Mouse (Mus musculus): Measurements from ENCODE around the gene Ccdc57. TPM values are rescaled to one million over a fixed set of nuclear protein-coding genes. Genes with fewer than 3 reads are reported as not detected.
"Not testable (repeated sequence)": the region's sequence is repeated elsewhere in the genome, so short reads cannot be mapped to it uniquely, and the experiment has no call there.

The Ccdc57 gene
- polyA plus RNA-seq, 1 experiment from 2014 or later = 4.2 TPM

- Histone ChIP-seq H3K9me3 (no peaks in the 10 kb centered on the region), H3K4me2 (replicated peaks) (peak overlapping the region; percentile 25), H3K27ac (0 out of 2 replicates have a peak overlapping the region, but pooled peaks have one; percentile 6), H3K27me3 (replicated peaks) (no peaks in the 10 kb centered on the region), H3K9ac (peak overlapping the region; percentile 20; the same call in 1 of the 2 replicates), H3K4me3 (replicated peaks) (no peak overlapping the region), H3K4me1 (replicated peaks) (peaks cover 8% of the 10 kb centered on the region), H3K36me3 (no peaks in the 10 kb centered on the region)
- peak; percentile 70 for ATAC-seq
- 10% methylated on average over 10 of the region's 10 CpGs for WGBS
Measured at GRCm38 (mm10) chr11:120800061-120800904, 132.4 kb downstream of the Ccdc57 start.

GRCm38 (mm10) chr11:120799316-120799890 is 133.3 kb downstream of the Ccdc57 start:
- Histone ChIP-seq H3K4me3 (replicated peaks) (no peak overlapping the region), H3K4me2 (replicated peaks) (no peak overlapping the region), H3K9ac (no peak overlapping the region), H3K9me3 (no peaks in the 10 kb centered on the region), H3K27ac (no peak overlapping the region), H3K27me3 (replicated peaks) (no peaks in the 10 kb centered on the region), H3K4me1 (replicated peaks) (peaks cover 15% of the 10 kb centered on the region), H3K36me3 (0 out of 2 replicates have a peak, but pooled peaks cover 3% of the 10 kb centered on the region)
- no peak for ATAC-seq
- WGBS = 68% methylated on average over 6 of the region's 6 CpGs

DNA sequence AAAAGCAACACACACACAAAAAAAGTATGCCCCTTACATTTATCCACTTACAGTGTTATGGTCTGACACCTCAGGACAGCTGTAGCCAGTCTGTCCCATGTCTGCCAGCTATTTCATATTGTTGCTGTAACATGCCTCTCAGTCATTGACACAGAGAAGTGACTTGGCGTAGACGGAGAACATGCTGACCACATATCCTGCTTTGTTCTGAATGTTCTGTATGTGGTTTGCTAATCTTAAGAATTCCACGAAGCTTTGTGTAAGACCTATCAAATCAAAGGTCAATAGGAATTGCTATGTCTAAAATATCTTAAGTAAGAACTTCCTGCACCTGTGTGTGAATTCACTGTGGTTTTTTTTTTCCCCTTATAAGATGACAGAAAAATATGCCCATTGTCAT is 134.4 kb downstream of the Ccdc57 start:
- Histone ChIP-seq H3K9ac (no peak overlapping the region), H3K4me2 (replicated peaks) (no peak overlapping the region), H3K27me3 (replicated peaks) (no peaks in the 10 kb centered on the region), H3K4me1 (replicated peaks) (peaks cover 15% of the 10 kb centered on the region), H3K9me3 (no peaks in the 10 kb centered on the region), H3K27ac (no peak overlapping the region), H3K4me3 (replicated peaks) (no peak overlapping the region), H3K36me3 (peaks cover 7% of the 10 kb centered on the region; the same call in 1 of the 2 replicates)
- ATAC-seq = no peak
- WGBS = 84% methylated on average over 3 of the region's 3 CpGs

DNA sequence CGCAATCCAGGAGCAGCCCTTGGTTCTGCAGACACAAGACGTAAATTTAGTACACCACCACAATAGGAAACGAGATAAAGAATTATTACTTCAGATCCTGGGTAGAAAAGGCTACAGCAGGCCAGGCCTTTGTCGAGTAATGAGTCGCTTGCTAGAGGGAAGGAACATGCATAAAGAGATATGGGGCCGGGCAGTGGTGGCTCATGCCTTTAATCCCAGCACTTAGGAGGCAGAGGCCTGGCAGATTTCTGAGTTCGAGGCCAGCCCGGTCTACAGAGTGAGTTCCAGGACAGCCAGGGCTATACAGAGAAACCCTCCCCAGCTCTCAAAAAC is 136.1 kb downstream of the Ccdc57 start:
- peak overlapping the region; percentile 54 for H3K27ac ChIP-seq
- H3K4me3 ChIP-seq (replicated peaks) = peak overlapping the region; percentile 94; the same call in 1 of the 2 replicates
- no peaks in the 10 kb centered on the region for H3K27me3 ChIP-seq (replicated peaks)
- WGBS = 29% methylated on average over 8 of the region's 8 CpGs
- H3K36me3 ChIP-seq = peaks cover 21% of the 10 kb centered on the region; the same call in 1 of the 2 replicates
- peak; percentile 44 for ATAC-seq
- no peaks in the 10 kb centered on the region for H3K9me3 ChIP-seq
- H3K4me1 ChIP-seq (replicated peaks) = peaks cover 15% of the 10 kb centered on the region
- peak overlapping the region; percentile 84 for H3K4me2 ChIP-seq (replicated peaks)
- peak overlapping the region; percentile 22; the same call in 1 of the 2 replicates for H3K9ac ChIP-seq

GRCm38 (mm10) chr11:120795756-120796613 is 136.7 kb downstream of the Ccdc57 start, which contains the start of gene Dus1l:
Gene Dus1l (minus strand): TSS chr11:120796403.
- Histone ChIP-seq H3K4me2 (replicated peaks) (peak within 1 kb of the TSS; percentile 84), H3K27me3 (replicated peaks) (no peaks in the 10 kb centered on the region), H3K36me3 (peaks cover 21% of the 10 kb centered on the region; the same call in 1 of the 2 replicates), H3K4me3 (replicated peaks) (peak within 1 kb of the TSS; percentile 94), H3K9me3 (no peaks in the 10 kb centered on the region), H3K27ac (peak within 1 kb of the TSS; percentile 54), H3K4me1 (replicated peaks) (peaks cover 15% of the 10 kb centered on the region), H3K9ac (peak within 1 kb of the TSS; percentile 91)
- ATAC-seq = peak; percentile 93
- 2% methylated on average over 59 of the region's 59 CpGs for WGBS

- WGBS = 90% methylated on average over 9 of the region's 9 CpGs
- no peak overlapping the region for H3K4me2 ChIP-seq (replicated peaks)
- H3K4me1 ChIP-seq (replicated peaks) = peaks cover 12% of the 10 kb centered on the region
- H3K9ac ChIP-seq = no peak overlapping the region
- H3K9me3 ChIP-seq = no peaks in the 10 kb centered on the region
- H3K36me3 ChIP-seq = peaks cover 49% of the 10 kb centered on the region
- ATAC-seq = no peak
- H3K4me3 ChIP-seq (replicated peaks) = no peak overlapping the region
- no peaks in the 10 kb centered on the region for H3K27me3 ChIP-seq (replicated peaks)
- H3K27ac ChIP-seq = no peak overlapping the region
Measured at GRCm38 (mm10) chr11:120792652-120793051, 140.0 kb downstream of the Ccdc57 start.

- Histone ChIP-seq H3K4me2 (replicated peaks) (no peak overlapping the region), H3K9ac (no peak overlapping the region), H3K4me1 (replicated peaks) (peaks cover 10% of the 10 kb centered on the region), H3K27me3 (replicated peaks) (no peaks in the 10 kb centered on the region), H3K4me3 (replicated peaks) (no peak overlapping the region), H3K27ac (no peak overlapping the region), H3K36me3 (peaks cover 64% of the 10 kb centered on the region), H3K9me3 (no peaks in the 10 kb centered on the region)
- no peak for ATAC-seq
- WGBS = 79% methylated on average over 3 of the region's 3 CpGs
Measured at GRCm38 (mm10) chr11:120789810-120790209, 142.9 kb downstream of the Ccdc57 start.

DNA sequence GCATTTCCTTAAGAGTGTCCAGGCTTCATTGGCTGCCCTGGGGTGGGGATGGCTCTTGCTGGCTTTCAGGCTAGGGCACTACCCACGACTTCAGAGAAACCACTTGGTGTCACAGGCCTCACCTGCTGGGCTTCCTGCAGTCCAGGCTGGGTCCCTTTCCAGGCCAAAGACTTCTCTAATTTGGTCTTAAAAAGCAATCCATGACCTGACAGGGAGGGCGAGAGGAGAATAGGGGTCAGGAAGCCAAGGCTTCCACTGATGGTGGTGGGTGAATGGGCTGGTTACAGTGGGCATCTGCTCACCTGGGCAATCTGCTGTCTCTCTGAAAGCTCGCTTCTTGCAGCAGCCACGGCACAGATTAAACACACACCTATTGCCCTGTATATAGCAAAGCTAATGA is 143.3 kb downstream of the Ccdc57 start:
- no peak for ATAC-seq
- WGBS = 79% methylated on average over 4 of the region's 4 CpGs
- peaks cover 61% of the 10 kb centered on the region for H3K36me3 ChIP-seq
- H3K9ac ChIP-seq = no peak overlapping the region
- no peak overlapping the region for H3K4me2 ChIP-seq (replicated peaks)
- no peaks in the 10 kb centered on the region for H3K9me3 ChIP-seq
- no peak overlapping the region for H3K4me3 ChIP-seq (replicated peaks)
- no peaks in the 10 kb centered on the region for H3K27me3 ChIP-seq (replicated peaks)
- H3K27ac ChIP-seq = no peak overlapping the region
- peaks cover 9% of the 10 kb centered on the region for H3K4me1 ChIP-seq (replicated peaks)

- H3K9ac ChIP-seq, H3K9me3 ChIP-seq, ATAC-seq: not testable (repeated sequence)
Measured at GRCm38 (mm10) chr11:120788460-120788859, 144.2 kb downstream of the Ccdc57 start.

DNA sequence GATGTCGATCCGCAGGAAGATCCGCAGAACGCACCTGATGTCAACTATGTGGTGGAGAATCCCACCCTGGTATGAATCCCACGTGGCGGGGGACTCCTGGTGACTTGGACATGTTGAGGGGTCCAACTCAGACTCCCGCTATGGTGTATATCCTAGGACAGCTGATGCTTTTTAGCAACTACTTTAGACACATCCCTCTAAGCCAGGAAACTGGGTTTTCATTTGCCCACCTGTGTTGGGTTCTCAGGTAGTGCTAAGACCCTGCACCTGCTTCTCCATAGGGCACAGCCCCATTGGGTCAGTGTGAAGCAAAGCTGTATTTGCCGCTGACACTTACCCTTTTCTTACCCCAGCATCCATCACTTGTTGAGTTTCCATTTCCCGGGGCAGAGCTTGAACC is 147.5 kb downstream of the Ccdc57 start:
- 35% methylated on average over 9 of the region's 9 CpGs for WGBS
- H3K36me3 ChIP-seq = peaks cover 41% of the 10 kb centered on the region

More at GRCm38 (mm10) chr11:120788460-120788859, 144.2 kb downstream of the Ccdc57 start:
- not testable (repeated sequence) for H3K27me3 ChIP-seq (replicated peaks); H3K4me2 ChIP-seq (replicated peaks); H3K4me3 ChIP-seq (replicated peaks); H3K27ac ChIP-seq
- peaks cover 11% of the 10 kb centered on the region for H3K4me1 ChIP-seq (replicated peaks)
- WGBS = 93% methylated on average over 9 of the region's 10 CpGs
- H3K36me3 ChIP-seq = peaks cover 59% of the 10 kb centered on the region

DNA sequence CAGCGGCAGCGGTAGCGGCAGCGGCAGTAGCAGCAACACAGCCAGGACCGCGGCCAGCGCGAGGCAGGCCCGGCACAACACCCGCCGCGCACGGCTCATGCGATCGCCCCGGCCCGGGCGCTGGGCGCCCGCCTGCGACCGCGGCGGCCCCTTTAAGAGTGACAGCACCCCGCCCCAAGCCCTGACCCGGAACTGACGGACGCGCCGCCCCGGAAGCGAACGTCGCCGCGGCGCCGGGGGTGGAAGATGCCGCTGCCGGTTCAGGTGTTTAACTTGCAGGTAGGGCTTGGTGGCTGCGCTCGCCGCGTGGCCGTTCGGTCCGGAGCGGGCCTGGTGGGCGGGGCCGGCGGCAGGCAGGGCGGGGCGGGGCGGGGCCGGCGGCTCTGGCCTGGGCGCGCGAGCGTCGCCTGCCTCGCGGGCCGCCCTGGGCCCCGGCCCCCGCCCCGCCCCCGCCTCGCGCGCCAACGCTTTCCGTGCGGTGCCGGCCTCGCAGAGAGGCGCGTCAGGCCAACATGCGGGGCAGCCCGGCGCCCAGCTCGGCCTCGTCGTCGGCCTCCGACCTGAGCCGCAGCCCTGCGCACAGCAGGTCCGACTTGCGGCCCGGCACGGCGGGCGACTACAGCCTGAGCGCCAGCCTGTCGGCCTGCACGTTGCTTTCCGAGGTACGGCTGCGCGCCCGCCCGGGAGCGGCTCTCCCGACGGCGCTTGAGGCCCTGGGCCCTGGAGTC is 148.4 kb downstream of the Ccdc57 start, which contains the start of the genes Rfng and Gps1:
Gene Rfng, minus strand, starts transcription at position 144 of the 728 bp plus-strand sequence.
Gene Gps1, plus strand, starts transcription at position 209 of the 728 bp plus-strand sequence.
- ATAC-seq = peak; percentile 91
- under 1% methylated on average over 70 of the region's 107 CpGs for WGBS
- H3K27ac ChIP-seq = peak within 1 kb of the TSS; percentile 79

More for the DNA sequence above, 147.5 kb downstream of the Ccdc57 start:
- H3K4me1 ChIP-seq (replicated peaks) = peaks cover 15% of the 10 kb centered on the region
- no peak for ATAC-seq
- H3K4me2 ChIP-seq (replicated peaks) = peak overlapping the region; percentile 94
- H3K9me3 ChIP-seq = no peaks in the 10 kb centered on the region
- no peak overlapping the region for H3K27ac ChIP-seq
- no peaks in the 10 kb centered on the region for H3K27me3 ChIP-seq (replicated peaks)
- peak overlapping the region; percentile 95 for H3K4me3 ChIP-seq (replicated peaks)
- peak overlapping the region; percentile 95 for H3K9ac ChIP-seq

More for the DNA sequence above, 148.4 kb downstream of the Ccdc57 start, which contains the start of the genes Rfng and Gps1:
- H3K36me3 ChIP-seq = peaks cover 33% of the 10 kb centered on the region
- H3K9me3 ChIP-seq = no peaks in the 10 kb centered on the region
- H3K4me2 ChIP-seq (replicated peaks) = peak within 1 kb of the TSS; percentile 94
- H3K9ac ChIP-seq = peak within 1 kb of the TSS; percentile 95
- peaks cover 15% of the 10 kb centered on the region for H3K4me1 ChIP-seq (replicated peaks)
- H3K4me3 ChIP-seq (replicated peaks) = peak within 1 kb of the TSS; percentile 95
- H3K27me3 ChIP-seq (replicated peaks) = no peaks in the 10 kb centered on the region
